Mouse (Mus musculus): ENCODE data around the gene Shroom1. TPM values are rescaled to one million over a fixed set of nuclear protein-coding genes. Genes with fewer than 3 reads are reported as not detected.
"Not testable (repeated sequence)": the region's sequence is repeated elsewhere in the genome, so short reads cannot be mapped to it uniquely, and the experiment has no call there.

Gene Shroom1
- polyA plus RNA-seq (2015; fragmentation: Nextera tagmentation; extraction: Ambion mirVana): 2.9 and 4.0 TPM in 2 replicates

GRCm38 (mm10) chr11:53456474-53457371, at the start of gene Shroom1, which contains the start of gene Gm10447:
Gene Shroom1, plus strand, starts transcription at chr11:53457205.
Gene Gm10447, minus strand, starts transcription at chr11:53457110.
- peak within 1 kb of the TSS; percentile 61 for H3K27ac ChIP-seq (replicated peaks)
- H3K4me3 ChIP-seq (replicated peaks): peak within 1 kb of the TSS; percentile 57
- ATAC-seq (ENCODE audit: insufficient read depth): peak; percentile 78
- 4% methylated on average over 42 of the region's 42 CpGs for WGBS (ENCODE audit: insufficient replicate concordance)
- peaks cover 18% of the 10 kb centered on the region for H3K4me1 ChIP-seq (replicated peaks)
- H3K27me3 ChIP-seq: peaks cover 62% of the 10 kb centered on the region
- peak within 1 kb of the TSS; percentile 64 for H3K4me2 ChIP-seq
- H3K9me3 ChIP-seq (replicated peaks): no peaks in the 10 kb centered on the region
- no peaks in the 10 kb centered on the region for H3K36me3 ChIP-seq (replicated peaks)
- H3K9ac ChIP-seq: peak within 1 kb of the TSS; percentile 37; the same call in 1 of the 2 replicates

GRCm38 (mm10) chr11:53411738-53412137, 45.3 kb upstream of the Shroom1 start:
- Histone ChIP-seq H3K36me3 (replicated peaks) (peaks cover 78% of the 10 kb centered on the region), H3K27me3 (no peaks in the 10 kb centered on the region), H3K9ac (no peak overlapping the region), H3K4me3 (replicated peaks) (no peak overlapping the region), H3K4me1 (replicated peaks) (no peaks in the 10 kb centered on the region), H3K27ac (replicated peaks) (no peak overlapping the region), H3K9me3 (replicated peaks) (no peaks in the 10 kb centered on the region), H3K4me2 (no peak overlapping the region)
- no peak for ATAC-seq (ENCODE audit: insufficient read depth)

GRCm38 (mm10) chr11:53413871-53414270, 43.1 kb upstream of the Shroom1 start:
- H3K36me3 ChIP-seq (replicated peaks): peaks cover 69% of the 10 kb centered on the region
- no peaks in the 10 kb centered on the region for H3K4me1 ChIP-seq (replicated peaks)
- no peak overlapping the region for H3K4me3 ChIP-seq (replicated peaks)
- no peaks in the 10 kb centered on the region for H3K27me3 ChIP-seq
- H3K27ac ChIP-seq (replicated peaks): no peak overlapping the region
- no peaks in the 10 kb centered on the region for H3K9me3 ChIP-seq (replicated peaks)
- no peak for ATAC-seq (ENCODE audit: insufficient read depth)
- H3K4me2 ChIP-seq: no peak overlapping the region
- no peak overlapping the region for H3K9ac ChIP-seq
- 83% methylated on average over 4 of the region's 4 CpGs for WGBS (ENCODE audit: insufficient replicate concordance)

GRCm38 (mm10) chr11:53418048-53418447, 39.0 kb upstream of the Shroom1 start:
- Histone ChIP-seq H3K4me3 (replicated peaks) (no peak overlapping the region), H3K4me2 (no peak overlapping the region), H3K4me1 (replicated peaks) (no peaks in the 10 kb centered on the region), H3K27ac (replicated peaks) (no peak overlapping the region), H3K36me3 (replicated peaks) (peaks cover 48% of the 10 kb centered on the region), H3K27me3 (no peaks in the 10 kb centered on the region), H3K9me3 (replicated peaks) (no peaks in the 10 kb centered on the region), H3K9ac (no peak overlapping the region)
- ATAC-seq (ENCODE audit: insufficient read depth): no peak

GRCm38 (mm10) chr11:53423036-53423435, 34.0 kb upstream of the Shroom1 start, which contains the start of gene Leap2:
Gene Leap2, minus strand, starts transcription at chr11:53423170.
- peak within 1 kb of the TSS; percentile 31; the same call in 1 of the 2 replicates for H3K4me2 ChIP-seq

GRCm38 (mm10) chr11:53424826-53425225, 32.2 kb upstream of the Shroom1 start:
- H3K27me3 ChIP-seq: no peaks in the 10 kb centered on the region
- H3K4me2 ChIP-seq: no peak overlapping the region
- H3K9ac ChIP-seq: no peak overlapping the region
- 45% methylated on average over 2 of the region's 2 CpGs for WGBS (ENCODE audit: insufficient replicate concordance)
- no peak for ATAC-seq (ENCODE audit: insufficient read depth)
- H3K4me1 ChIP-seq (replicated peaks): peaks cover 12% of the 10 kb centered on the region
- H3K4me3 ChIP-seq (replicated peaks): no peak overlapping the region
- H3K36me3 ChIP-seq (replicated peaks): peaks cover 25% of the 10 kb centered on the region
- no peaks in the 10 kb centered on the region for H3K9me3 ChIP-seq (replicated peaks)
- H3K27ac ChIP-seq (replicated peaks): no peak overlapping the region

More at GRCm38 (mm10) chr11:53423036-53423435, 34.0 kb upstream of the Shroom1 start, which contains the start of gene Leap2:
- Histone ChIP-seq H3K27ac (replicated peaks) (peak within 1 kb of the TSS; percentile 63), H3K4me1 (replicated peaks) (no peaks in the 10 kb centered on the region), H3K4me3 (replicated peaks) (peak within 1 kb of the TSS; percentile 43), H3K9me3 (replicated peaks) (no peaks in the 10 kb centered on the region), H3K9ac (no peak within 1 kb of the TSS; the same call in 1 of the 2 replicates), H3K27me3 (no peaks in the 10 kb centered on the region), H3K36me3 (replicated peaks) (peaks cover 14% of the 10 kb centered on the region)
- ATAC-seq (ENCODE audit: insufficient read depth): peak; percentile 74
- 59% methylated on average over 4 of the region's 4 CpGs for WGBS (ENCODE audit: insufficient replicate concordance)

- Histone ChIP-seq H3K36me3 (replicated peaks) (peaks cover 24% of the 10 kb centered on the region), H3K9ac (no peak overlapping the region), H3K27ac (replicated peaks) (peak overlapping the region; percentile 12), H3K4me1 (replicated peaks) (peaks cover 16% of the 10 kb centered on the region), H3K27me3 (no peaks in the 10 kb centered on the region), H3K4me3 (replicated peaks) (no peak overlapping the region), H3K4me2 (no peak overlapping the region), H3K9me3 (replicated peaks) (no peaks in the 10 kb centered on the region)
- ATAC-seq (ENCODE audit: insufficient read depth): no peak
- WGBS (ENCODE audit: insufficient replicate concordance): 54% methylated on average over 3 of the region's 3 CpGs
Observed at GRCm38 (mm10) chr11:53425251-53425650, 31.8 kb upstream of the Shroom1 start.

GRCm38 (mm10) chr11:53425711-53426255, 31.2 kb upstream of the Shroom1 start:
- no peaks in the 10 kb centered on the region for H3K27me3 ChIP-seq
- H3K9me3 ChIP-seq (replicated peaks): no peaks in the 10 kb centered on the region
- peaks cover 18% of the 10 kb centered on the region for H3K4me1 ChIP-seq (replicated peaks)
- peaks cover 23% of the 10 kb centered on the region for H3K36me3 ChIP-seq (replicated peaks)
- H3K9ac ChIP-seq: no peak overlapping the region
- no peak overlapping the region for H3K4me3 ChIP-seq (replicated peaks)
- no peak overlapping the region for H3K4me2 ChIP-seq
- WGBS (ENCODE audit: insufficient replicate concordance): 78% methylated on average over 6 of the region's 6 CpGs
- no peak for ATAC-seq (ENCODE audit: insufficient read depth)
- peak overlapping the region; percentile 12 for H3K27ac ChIP-seq (replicated peaks)

- not testable (repeated sequence) for H3K27ac ChIP-seq (replicated peaks); H3K4me3 ChIP-seq (replicated peaks); ATAC-seq (ENCODE audit: insufficient read depth); H3K4me2 ChIP-seq; H3K9me3 ChIP-seq (replicated peaks); H3K27me3 ChIP-seq; H3K9ac ChIP-seq
- Histone ChIP-seq H3K36me3 (replicated peaks) (peaks cover 14% of the 10 kb centered on the region), H3K4me1 (replicated peaks) (peaks cover 29% of the 10 kb centered on the region)
- 67% methylated on average over 3 of the region's 3 CpGs for WGBS (ENCODE audit: insufficient replicate concordance)
Observed at GRCm38 (mm10) chr11:53426914-53427313, 30.1 kb upstream of the Shroom1 start.

- peaks cover 41% of the 10 kb centered on the region for H3K4me1 ChIP-seq (replicated peaks)
- H3K4me3 ChIP-seq (replicated peaks): no peak overlapping the region
- 68% methylated on average over 3 of the region's 3 CpGs for WGBS (ENCODE audit: insufficient replicate concordance)
- H3K27me3 ChIP-seq: no peaks in the 10 kb centered on the region
- H3K9ac ChIP-seq: no peak overlapping the region
- H3K36me3 ChIP-seq (replicated peaks): peaks cover 14% of the 10 kb centered on the region
- no peaks in the 10 kb centered on the region for H3K9me3 ChIP-seq (replicated peaks)
- no peak overlapping the region for H3K4me2 ChIP-seq
- no peak overlapping the region for H3K27ac ChIP-seq (replicated peaks)
- ATAC-seq (ENCODE audit: insufficient read depth): no peak
Observed at GRCm38 (mm10) chr11:53427993-53428715, 28.9 kb upstream of the Shroom1 start.

GRCm38 (mm10) chr11:53428716-53429057, 28.3 kb upstream of the Shroom1 start:
- Histone ChIP-seq H3K4me3 (replicated peaks) (no peak overlapping the region), H3K9me3 (replicated peaks) (no peaks in the 10 kb centered on the region), H3K4me2 (no peak overlapping the region), H3K4me1 (replicated peaks) (peaks cover 47% of the 10 kb centered on the region), H3K27ac (replicated peaks) (no peak overlapping the region), H3K36me3 (replicated peaks) (peaks cover 14% of the 10 kb centered on the region), H3K9ac (no peak overlapping the region), H3K27me3 (no peaks in the 10 kb centered on the region)
- 82% methylated on average over 5 of the region's 5 CpGs for WGBS (ENCODE audit: insufficient replicate concordance)
- ATAC-seq (ENCODE audit: insufficient read depth): no peak

Measured in liver, embryonic 15.5 days (tissue).